Comparison of ENCODE assay signal across 19 mouse cellular contexts in genomic region chrX:77733930-77734536, GRCm38 (mm10).
A peak's percentile ranks its signal among the peaks of the same experiment; 100 is the strongest.
DNase-seq lines count a peak whose midpoint lies in the region; ATAC-seq and TF ChIP-seq lines count a peak whose summit lies in the region.
"Had no signal": no experiment of that assay in that cellular context is flagged by ENCODE, and none has a peak within 500 bp of the region (broad histone marks: within the 10 kb centered on the region; RNA-seq: fewer than 3 reads in every experiment).

No protein-coding gene starts in this region.

- H3K27ac ChIP-seq in kidney, postnatal 0 days, result no peak overlapping the region
- H3K27ac ChIP-seq: embryonic facial prominence, embryonic 15.5 days; hindbrain, embryonic 10.5 days; midbrain, embryonic 10.5 days; neural tube, embryonic 13.5 days had no signal

- TF ChIP-seq POLR2A in myocyte (IDR thresholded peaks at IDR 0.05; ENCODE audit: insufficient read length, low read depth), result no peak

- TF ChIP-seq CTCF in kidney, postnatal 0 days (IDR thresholded peaks at IDR 0.05; ENCODE audit: low read depth), result no peak

- peak; percentile 15 to 32 for DNase-seq in adrenal gland, postnatal 36 days
- DNase-seq in adrenal gland, adult 8-10 months, result no peak
- DNase-seq in kidney, postnatal 0 days (ENCODE audit: low spot score), result peak; percentile 54
- DNase-seq in kidney, postnatal 25 days, result no peak
- DNase-seq in MN1 (ENCODE audit: low spot score), result peak; percentile 6
- no peak for DNase-seq in T-cell, adult 2 months (ENCODE audit: low spot score)
- DNase-seq in cerebellum, adult 9-11 months, result no peak
- DNase-seq: cerebellum, postnatal 14 days; embryo, embryonic 11 days; layer of hippocampus, postnatal 36 days; lung, adult 18-20 months; lung, postnatal 36 days; right cerebral cortex, adult 18-20 months had no signal

- H3K4me3 ChIP-seq in kidney, postnatal 0 days (replicated peaks; ENCODE audit: low read depth, low read length), result no peak overlapping the region
- no peak overlapping the region for H3K4me3 ChIP-seq in myocyte
- H3K4me3 ChIP-seq: embryonic facial prominence, embryonic 15.5 days; hindbrain, embryonic 10.5 days; midbrain, embryonic 10.5 days; neural tube, embryonic 13.5 days had no signal

- no peaks in the 10 kb centered on the region for H3K36me3 ChIP-seq in kidney, postnatal 0 days (ENCODE audit: insufficient read depth, low read length)
- H3K36me3 ChIP-seq in myocyte (ENCODE audit: control insufficient read depth, insufficient read depth), result no peaks in the 10 kb centered on the region
- H3K36me3 ChIP-seq: embryonic facial prominence, embryonic 15.5 days; hindbrain, embryonic 10.5 days; midbrain, embryonic 10.5 days; neural tube, embryonic 13.5 days had no signal

- H3K27me3 ChIP-seq in kidney, postnatal 0 days (ENCODE audit: insufficient read depth, low read length), result no peaks in the 10 kb centered on the region
- no peaks in the 10 kb centered on the region for H3K27me3 ChIP-seq in myocyte (ENCODE audit: control insufficient read depth, insufficient read depth, insufficient read length)
- H3K27me3 ChIP-seq: embryonic facial prominence, embryonic 15.5 days; neural tube, embryonic 13.5 days had no signal

- no peak overlapping the region for H3K4me2 ChIP-seq in kidney, postnatal 0 days (ENCODE audit: low read length)
- H3K4me2 ChIP-seq in myocyte (ENCODE audit: low read depth), result peak overlapping the region; percentile 40
- H3K4me2 ChIP-seq: embryonic facial prominence, embryonic 15.5 days; neural tube, embryonic 13.5 days had no signal

- WGBS in kidney, postnatal 0 days, result 59% methylated on average over 9 of the region's 9 CpGs

- H3ac ChIP-seq in myocyte (ENCODE audit: control insufficient read depth, insufficient read length), result no peak overlapping the region

- no peaks in the 10 kb centered on the region for H3K4me1 ChIP-seq in kidney, postnatal 0 days (replicated peaks; ENCODE audit: insufficient read depth, low read length)
- H3K4me1 ChIP-seq: embryonic facial prominence, embryonic 15.5 days; hindbrain, embryonic 10.5 days; midbrain, embryonic 10.5 days; neural tube, embryonic 13.5 days had no signal

- H3K79me2 ChIP-seq in myocyte (ENCODE audit: control insufficient read depth, insufficient read depth), result no peaks in the 10 kb centered on the region

- no peaks in the 10 kb centered on the region for H3K9me3 ChIP-seq in kidney, postnatal 0 days (replicated peaks; ENCODE audit: low read length)
- H3K9me3 ChIP-seq: embryonic facial prominence, embryonic 15.5 days; hindbrain, embryonic 10.5 days; midbrain, embryonic 10.5 days; neural tube, embryonic 13.5 days had no signal

- no peak; the same call in 1 of the 2 replicates for ATAC-seq in kidney, postnatal 0 days (replicated peaks; ENCODE audit: low FRiP score, low read depth)
- ATAC-seq: inflammation-experienced regulatory T-cells, adult 6 months had no signal

- no peak overlapping the region for H3K9ac ChIP-seq in kidney, postnatal 0 days (ENCODE audit: low read depth, low read length)
- H3K9ac ChIP-seq: embryonic facial prominence, embryonic 15.5 days; neural tube, embryonic 13.5 days had no signal

TF ChIP-seq in myocyte, 11 proteins besides CTCF, POLR2A, EP300 and RAD21:
- TF ChIP-seq E2F4 (IDR thresholded peaks at IDR 0.05; ENCODE audit: insufficient read depth) (no peak), MYOG (IDR thresholded peaks at IDR 0.05; ENCODE audit: control insufficient read depth in 1 of 3, insufficient read depth in 1 of 3, insufficient read length in 2 of 3, low read depth in 2 of 3) (peak in 2 of 3 experiments; percentile 4 to 86), CEBPB (IDR thresholded peaks at IDR 0.05; ENCODE audit: insufficient read depth, poor library complexity, severe bottlenecking) (peak; percentile 58; the same call in 1 of the 2 replicates), MYOD1 (IDR thresholded peaks at IDR 0.05; ENCODE audit: control insufficient read depth in 1 of 3, insufficient read length in 2 of 3, low read depth in 2 of 3) (peak in 2 of 3 experiments; percentile 63 to 77), REST (IDR thresholded peaks at IDR 0.05; ENCODE audit: insufficient read depth, insufficient read length) (no peak)

Comparison
In these comparisons a context has a peak if more than half of its experiments do, and no peak if none do; other contexts are left out.
1. DNase-seq: peak in adrenal gland, postnatal 36 days (2 of 2), kidney, postnatal 0 days (single experiment) and MN1 (single experiment); none in adrenal gland, adult 8-10 months (single experiment), kidney, postnatal 25 days (0 of 2), T-cell, adult 2 months (single experiment) and cerebellum, adult 9-11 months (single experiment).